Mouse (Mus musculus): ENCODE data around the gene Unc5b. TPM values are rescaled to one million over a fixed set of nuclear protein-coding genes. Genes with fewer than 3 reads are reported as not detected.

Unc5b gene
- total and polyA plus RNA-seq, 2 experiments from 2014 or later = 4.9 to 50.5 TPM

- Histone ChIP-seq H3K4me2 (ENCODE audit: low read depth, low read length) (no peak overlapping the region), H3K4me3 (ENCODE audit: low read depth, low read length) (no peak overlapping the region), H3K27me3 (ENCODE audit: control insufficient read depth, insufficient read depth, low read length) (no peaks in the 10 kb centered on the region), H3K27ac (ENCODE audit: low read depth) (no peak overlapping the region), H3K9me3 (replicated peaks; ENCODE audit: control insufficient read depth, low read length) (no peaks in the 10 kb centered on the region), H3K36me3 (replicated peaks; ENCODE audit: control insufficient read depth, insufficient read depth, low read length) (no peaks in the 10 kb centered on the region), H3K9ac (replicated peaks; ENCODE audit: low read depth, low read length) (no peak overlapping the region), H3K4me1 (ENCODE audit: control insufficient read depth, insufficient read depth) (peaks cover 30% of the 10 kb centered on the region)
- ATAC-seq (ENCODE audit: insufficient read depth, low read depth) (no peak), DNase-seq (ENCODE audit: low spot score) (no peak)
- no peak for TF ChIP-seq CTCF (IDR thresholded peaks at IDR 0.05; ENCODE audit: low read depth)
- TF ChIP-seq EP300 (IDR thresholded peaks at IDR 0.05; ENCODE audit: low read depth) = no peak
- WGBS = 76% methylated on average over 14 of the region's 14 CpGs
Observed at GRCm38 (mm10) chr10:60797682-60798422, 33.5 kb downstream of the Unc5b start.

- H3K9ac ChIP-seq (replicated peaks; ENCODE audit: low read depth, low read length) = no peak overlapping the region
- ATAC-seq (ENCODE audit: insufficient read depth, low read depth) = no peak
- no peak for DNase-seq (ENCODE audit: low spot score)
- no peak overlapping the region for H3K4me2 ChIP-seq (ENCODE audit: low read depth, low read length)
- H3K9me3 ChIP-seq (replicated peaks; ENCODE audit: control insufficient read depth, low read length) = no peaks in the 10 kb centered on the region
- no peak for TF ChIP-seq EP300 (IDR thresholded peaks at IDR 0.05; ENCODE audit: low read depth)
- TF ChIP-seq CTCF (IDR thresholded peaks at IDR 0.05; ENCODE audit: low read depth) = no peak
- peak overlapping the region; percentile 26 for H3K27ac ChIP-seq (ENCODE audit: low read depth)
- H3K27me3 ChIP-seq (ENCODE audit: control insufficient read depth, insufficient read depth, low read length) = no peaks in the 10 kb centered on the region
- peaks cover 27% of the 10 kb centered on the region for H3K4me1 ChIP-seq (ENCODE audit: control insufficient read depth, insufficient read depth)
- 57% methylated on average over 7 of the region's 7 CpGs for WGBS
- H3K36me3 ChIP-seq (replicated peaks; ENCODE audit: control insufficient read depth, insufficient read depth, low read length) = no peaks in the 10 kb centered on the region
- no peak overlapping the region for H3K4me3 ChIP-seq (ENCODE audit: low read depth, low read length)
Observed at GRCm38 (mm10) chr10:60796474-60796873, 34.9 kb downstream of the Unc5b start.

- no peaks in the 10 kb centered on the region for H3K9me3 ChIP-seq (replicated peaks; ENCODE audit: control insufficient read depth, low read length)
- ATAC-seq (ENCODE audit: insufficient read depth, low read depth) (no peak), DNase-seq (ENCODE audit: low spot score) (no peak)
- no peak for TF ChIP-seq CTCF (IDR thresholded peaks at IDR 0.05; ENCODE audit: low read depth)
- TF ChIP-seq EP300 (IDR thresholded peaks at IDR 0.05; ENCODE audit: low read depth) = no peak
- WGBS = 52% methylated on average over 5 of the region's 5 CpGs
- H3K36me3 ChIP-seq (replicated peaks; ENCODE audit: control insufficient read depth, insufficient read depth, low read length) = no peaks in the 10 kb centered on the region
- peak overlapping the region; percentile 26 for H3K27ac ChIP-seq (ENCODE audit: low read depth)
- H3K4me2 ChIP-seq (ENCODE audit: low read depth, low read length) = no peak overlapping the region
- H3K4me3 ChIP-seq (ENCODE audit: low read depth, low read length) = no peak overlapping the region
- H3K4me1 ChIP-seq (ENCODE audit: control insufficient read depth, insufficient read depth) = peaks cover 22% of the 10 kb centered on the region
- H3K9ac ChIP-seq (replicated peaks; ENCODE audit: low read depth, low read length) = no peak overlapping the region
- no peaks in the 10 kb centered on the region for H3K27me3 ChIP-seq (ENCODE audit: control insufficient read depth, insufficient read depth, low read length)
Observed at GRCm38 (mm10) chr10:60796028-60796427, 35.4 kb downstream of the Unc5b start.

GRCm38 (mm10) chr10:60794792-60795191 is 36.6 kb downstream of the Unc5b start:
- Histone ChIP-seq H3K4me2 (ENCODE audit: low read depth, low read length) (no peak overlapping the region), H3K4me1 (ENCODE audit: control insufficient read depth, insufficient read depth) (peaks cover 19% of the 10 kb centered on the region), H3K27ac (ENCODE audit: low read depth) (no peak overlapping the region), H3K9ac (replicated peaks; ENCODE audit: low read depth, low read length) (no peak overlapping the region), H3K4me3 (ENCODE audit: low read depth, low read length) (no peak overlapping the region), H3K36me3 (replicated peaks; ENCODE audit: control insufficient read depth, insufficient read depth, low read length) (no peaks in the 10 kb centered on the region), H3K27me3 (ENCODE audit: control insufficient read depth, insufficient read depth, low read length) (no peaks in the 10 kb centered on the region), H3K9me3 (replicated peaks; ENCODE audit: control insufficient read depth, low read length) (no peaks in the 10 kb centered on the region)
- 77% methylated on average over 8 of the region's 8 CpGs for WGBS
- DNase-seq (ENCODE audit: low spot score) (no peak), ATAC-seq (ENCODE audit: insufficient read depth, low read depth) (no peak)
- no peak for TF ChIP-seq CTCF (IDR thresholded peaks at IDR 0.05; ENCODE audit: low read depth)
- TF ChIP-seq EP300 (IDR thresholded peaks at IDR 0.05; ENCODE audit: low read depth) = no peak

- no peak for ATAC-seq (ENCODE audit: insufficient read depth, low read depth)
- no peak overlapping the region for H3K27ac ChIP-seq (ENCODE audit: low read depth)
- H3K27me3 ChIP-seq (ENCODE audit: control insufficient read depth, insufficient read depth, low read length) = no peaks in the 10 kb centered on the region
- no peaks in the 10 kb centered on the region for H3K36me3 ChIP-seq (replicated peaks; ENCODE audit: control insufficient read depth, insufficient read depth, low read length)
- 79% methylated on average over 11 of the region's 11 CpGs for WGBS
- no peak overlapping the region for H3K4me2 ChIP-seq (ENCODE audit: low read depth, low read length)
- H3K4me3 ChIP-seq (ENCODE audit: low read depth, low read length) = no peak overlapping the region
- no peak for DNase-seq (ENCODE audit: low spot score)
- no peak overlapping the region for H3K9ac ChIP-seq (replicated peaks; ENCODE audit: low read depth, low read length)
- H3K4me1 ChIP-seq (ENCODE audit: control insufficient read depth, insufficient read depth) = peaks cover 19% of the 10 kb centered on the region
- no peaks in the 10 kb centered on the region for H3K9me3 ChIP-seq (replicated peaks; ENCODE audit: control insufficient read depth, low read length)
- TF ChIP-seq EP300 (IDR thresholded peaks at IDR 0.05; ENCODE audit: low read depth) = no peak
- TF ChIP-seq CTCF (IDR thresholded peaks at IDR 0.05; ENCODE audit: low read depth) = no peak
Observed at GRCm38 (mm10) chr10:60794374-60794773, 37.0 kb downstream of the Unc5b start.

- no peaks in the 10 kb centered on the region for H3K27me3 ChIP-seq (ENCODE audit: control insufficient read depth, insufficient read depth, low read length)
- H3K4me2 ChIP-seq (ENCODE audit: low read depth, low read length) = peak overlapping the region; percentile 27
- peak overlapping the region; percentile 75 for H3K27ac ChIP-seq (ENCODE audit: low read depth)
- peak overlapping the region; percentile 37; the same call in 1 of the 2 replicates for H3K9ac ChIP-seq (replicated peaks; ENCODE audit: low read depth, low read length)
- WGBS = 11% methylated on average over 11 of the region's 11 CpGs
- TF ChIP-seq CTCF (IDR thresholded peaks at IDR 0.05; ENCODE audit: low read depth) (no peak), EP300 (IDR thresholded peaks at IDR 0.05; ENCODE audit: low read depth) (no peak)
- DNase-seq (ENCODE audit: low spot score) = peak; percentile 62
- peak; percentile 79 for ATAC-seq (ENCODE audit: insufficient read depth, low read depth)
- peaks cover 19% of the 10 kb centered on the region for H3K4me1 ChIP-seq (ENCODE audit: control insufficient read depth, insufficient read depth)
- no peaks in the 10 kb centered on the region for H3K36me3 ChIP-seq (replicated peaks; ENCODE audit: control insufficient read depth, insufficient read depth, low read length)
- H3K9me3 ChIP-seq (replicated peaks; ENCODE audit: control insufficient read depth, low read length) = no peaks in the 10 kb centered on the region
- H3K4me3 ChIP-seq (ENCODE audit: low read depth, low read length) = no peak overlapping the region
Observed at GRCm38 (mm10) chr10:60792841-60793240, 38.5 kb downstream of the Unc5b start.

Measured in heart, postnatal 0 days (tissue).